Mouse (Mus musculus) liver, embryonic 11.5 days (tissue): ENCODE results near the gene Alg9. TPM values are rescaled to one million over a fixed set of nuclear protein-coding genes. Genes with fewer than 3 reads are reported as not detected.

ENCODE experiments used
- ATAC-seq: fragments of 200-750 bp; cut with Nextera tagmentation; replicated peaks from 2 replicates; pipeline ENCODE4 v1.8.0; 2017; ENCODE audit warnings: moderate number of reproducible peaks, mild to moderate bottlenecking, moderate TSS enrichment, moderate library complexity; ENCODE audit not compliant: low FRiP score
- DNase-seq: peaks from one replicate; pipeline ENCODE4 v3.0.0-alpha.2; 2017; ENCODE audit warnings: low spot score
- H3K27ac ChIP-seq: fragments of 300-500 bp; sonication (generic); 2 replicates; pipeline ENCODE4 v1.5.1; 2014; ENCODE audit warnings: mild to moderate bottlenecking, low read depth, low read length, control low read depth
- H3K27me3 ChIP-seq: fragments of 300-500 bp; sonication (generic); replicated peaks from 2 replicates; pipeline ENCODE4 v1.6.1; 2014; ENCODE audit warnings: low read length, mixed read lengths; ENCODE audit not compliant: control insufficient read depth, insufficient read depth
- H3K36me3 ChIP-seq: fragments of 300-500 bp; sonication (generic); 2 replicates; pipeline ENCODE4 v1.6.1; 2014; ENCODE audit warnings: mild to moderate bottlenecking, low read length, moderate library complexity, mixed read lengths; ENCODE audit not compliant: control insufficient read depth, insufficient read depth
- H3K4me1 ChIP-seq: fragments of 300-500 bp; sonication (generic); replicated peaks from 2 replicates; pipeline ENCODE4 v1.6.1; 2014; ENCODE audit warnings: low read length, mixed read lengths; ENCODE audit not compliant: control insufficient read depth, insufficient read depth
- H3K4me2 ChIP-seq: fragments of 300-500 bp; sonication (generic); 2 replicates; pipeline ENCODE4 v1.6.1; 2014; ENCODE audit warnings: mild to moderate bottlenecking, control low read depth, moderate library complexity
- H3K4me3 ChIP-seq: fragments of 300-500 bp; sonication (generic); 2 replicates; pipeline ENCODE4 v1.5.1; 2014; ENCODE audit warnings: low read depth, low read length, control low read depth
- H3K9ac ChIP-seq: fragments of 300-500 bp; sonication (generic); 2 replicates; pipeline ENCODE4 v1.6.1; 2014; ENCODE audit warnings: low read depth, low read length, control low read depth
- H3K9me3 ChIP-seq: fragments of 300-500 bp; sonication (generic); 2 replicates; pipeline ENCODE4 v1.6.1; 2016; ENCODE audit warnings: low read length, inconsistent platforms, mixed read lengths; ENCODE audit not compliant: control insufficient read depth
- WGBS: fragments of 180-500 bp; shearing (Covaris S2); extraction: QIAGEN DNeasy Blood & Tissue Kit; methylation state at CpG from one replicate; pipeline ENCODE4 v1.1.7; 2014; 5-methylcytosine and 5-hydroxymethylcytosine counted together
- polyA plus RNA-seq: library from polyadenylated mRNA; unstranded; fragments of >200 nt; fragmentation: Nextera tagmentation; extraction: Ambion mirVana; gene quantifications from 2 replicates; pipeline ENCODE4 v1.2.1, GENCODE M21; 2014

Alg9 gene
- polyA plus RNA-seq, 1 experiment from 2014 or later, result 33.0 TPM

DNA sequence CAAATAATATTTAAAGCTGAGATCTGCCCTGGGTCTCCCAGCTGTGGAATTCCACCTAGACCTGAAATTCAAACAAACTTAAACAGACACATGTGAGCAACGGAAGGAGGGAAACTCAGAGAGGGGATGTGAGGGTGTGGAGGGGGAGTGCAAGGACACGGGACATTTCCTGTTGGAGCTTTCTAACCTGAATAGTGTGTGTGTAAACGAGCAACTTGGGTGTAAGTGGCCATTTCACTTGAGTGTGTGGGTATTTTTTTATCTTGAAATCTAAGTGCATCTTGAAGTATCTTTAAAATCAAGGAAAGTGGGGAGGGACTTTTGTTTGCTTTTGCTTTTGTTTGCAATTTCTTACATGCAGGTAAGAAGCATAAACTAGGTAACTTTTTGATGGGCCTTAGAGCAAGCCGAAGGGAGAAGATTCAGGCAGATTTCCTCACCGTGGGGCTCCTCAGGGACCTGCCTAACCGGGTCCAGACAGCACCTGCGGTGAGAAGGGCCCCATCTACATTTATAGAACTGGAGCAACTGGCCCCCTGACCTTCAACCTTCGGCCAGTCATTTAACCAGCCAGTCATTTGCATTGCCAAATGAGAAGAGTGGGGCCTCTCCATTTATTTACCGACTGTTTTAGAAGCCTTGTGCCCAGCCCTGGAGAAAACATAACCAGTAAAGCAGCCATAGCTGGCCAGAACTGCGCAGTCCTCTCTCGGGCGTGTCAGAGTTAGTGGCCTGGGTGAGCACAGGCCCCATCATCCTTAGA is 73.0 kb downstream of the Alg9 start:
- no peak overlapping the region for H3K9ac ChIP-seq
- H3K4me1 ChIP-seq, result peaks cover 18% of the 10 kb centered on the region
- 68% methylated on average over 12 of the region's 12 CpGs for WGBS
- H3K4me3 ChIP-seq, result no peak overlapping the region
- H3K27me3 ChIP-seq, result no peaks in the 10 kb centered on the region
- DNase-seq (no peak), ATAC-seq (no peak)
- H3K9me3 ChIP-seq, result no peaks in the 10 kb centered on the region
- H3K27ac ChIP-seq, result no peak overlapping the region
- no peak overlapping the region for H3K4me2 ChIP-seq
- H3K36me3 ChIP-seq, result peaks cover 3% of the 10 kb centered on the region; the same call in 1 of the 2 replicates

DNA sequence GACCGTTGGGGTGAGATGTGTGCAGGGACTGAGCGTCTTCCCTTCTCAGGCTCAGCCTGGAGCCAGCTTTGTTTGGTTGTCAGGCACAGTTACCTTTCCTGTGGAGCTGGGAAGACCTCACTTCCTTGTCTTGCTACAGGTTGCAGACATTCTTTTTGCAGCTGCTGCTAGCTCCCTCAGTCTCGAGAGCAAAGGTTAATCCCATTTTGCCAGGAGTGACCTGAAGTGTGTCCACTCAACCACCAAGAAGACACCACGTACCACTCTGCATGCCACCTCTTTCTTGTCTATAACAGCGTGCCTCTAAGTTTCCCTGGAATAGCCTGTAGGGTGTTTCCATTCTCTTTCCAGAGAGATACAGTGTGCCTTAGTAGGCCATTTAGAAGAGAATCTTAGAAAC is 74.0 kb downstream of the Alg9 start:
- Histone ChIP-seq H3K27ac (no peak overlapping the region), H3K4me1 (peaks cover 25% of the 10 kb centered on the region), H3K4me2 (no peak overlapping the region), H3K27me3 (no peaks in the 10 kb centered on the region), H3K9ac (no peak overlapping the region), H3K4me3 (no peak overlapping the region), H3K9me3 (no peaks in the 10 kb centered on the region), H3K36me3 (peaks cover 2% of the 10 kb centered on the region; the same call in 1 of the 2 replicates)
- ATAC-seq, result no peak
- WGBS, result 65% methylated on average over 5 of the region's 5 CpGs
- no peak for DNase-seq

GRCm38 (mm10) chr9:50849249-50849648 is 74.4 kb downstream of the Alg9 start:
- WGBS, result 21% methylated on average over 8 of the region's 8 CpGs
- ATAC-seq (peak; percentile 62), DNase-seq (peak; percentile 79)
- no peak overlapping the region for H3K4me3 ChIP-seq
- no peaks in the 10 kb centered on the region for H3K9me3 ChIP-seq
- no peaks in the 10 kb centered on the region for H3K27me3 ChIP-seq
- H3K36me3 ChIP-seq, result no peaks in the 10 kb centered on the region
- H3K4me1 ChIP-seq, result peaks cover 29% of the 10 kb centered on the region
- no peak overlapping the region for H3K9ac ChIP-seq
- no peak overlapping the region for H3K27ac ChIP-seq
- H3K4me2 ChIP-seq, result no peak overlapping the region

GRCm38 (mm10) chr9:50849755-50850154 is 74.9 kb downstream of the Alg9 start:
- no peaks in the 10 kb centered on the region for H3K9me3 ChIP-seq
- DNase-seq (no peak), ATAC-seq (no peak)
- WGBS, result 69% methylated on average over 9 of the region's 9 CpGs
- no peak overlapping the region for H3K9ac ChIP-seq
- H3K4me1 ChIP-seq, result peaks cover 34% of the 10 kb centered on the region
- no peak overlapping the region for H3K4me2 ChIP-seq
- H3K36me3 ChIP-seq, result no peaks in the 10 kb centered on the region
- no peak overlapping the region for H3K4me3 ChIP-seq
- no peaks in the 10 kb centered on the region for H3K27me3 ChIP-seq
- no peak overlapping the region for H3K27ac ChIP-seq

GRCm38 (mm10) chr9:50850271-50850670 is 75.5 kb downstream of the Alg9 start:
- 42% methylated on average over 11 of the region's 11 CpGs for WGBS
- Histone ChIP-seq H3K27ac (no peak overlapping the region), H3K4me3 (no peak overlapping the region), H3K9me3 (no peaks in the 10 kb centered on the region), H3K36me3 (no peaks in the 10 kb centered on the region), H3K4me1 (peaks cover 38% of the 10 kb centered on the region), H3K27me3 (no peaks in the 10 kb centered on the region), H3K4me2 (peak overlapping the region; percentile 9; the same call in 1 of the 2 replicates), H3K9ac (no peak overlapping the region)
- DNase-seq (no peak), ATAC-seq (no peak)

GRCm38 (mm10) chr9:50850713-50851112 is 75.9 kb downstream of the Alg9 start:
- no peaks in the 10 kb centered on the region for H3K36me3 ChIP-seq
- no peak overlapping the region for H3K27ac ChIP-seq
- DNase-seq, result no peak
- 43% methylated on average over 8 of the region's 8 CpGs for WGBS
- H3K9me3 ChIP-seq, result no peaks in the 10 kb centered on the region
- no peak overlapping the region for H3K9ac ChIP-seq
- peak overlapping the region; percentile 9; the same call in 1 of the 2 replicates for H3K4me2 ChIP-seq
- H3K27me3 ChIP-seq, result no peaks in the 10 kb centered on the region
- peaks cover 42% of the 10 kb centered on the region for H3K4me1 ChIP-seq
- no peak overlapping the region for H3K4me3 ChIP-seq
- no peak for ATAC-seq

- no peak overlapping the region for H3K4me2 ChIP-seq
- H3K27me3 ChIP-seq, result no peaks in the 10 kb centered on the region
- H3K27ac ChIP-seq, result peak overlapping the region; percentile 19
- DNase-seq, result no peak
- H3K4me3 ChIP-seq, result no peak overlapping the region
- no peak overlapping the region for H3K9ac ChIP-seq
- no peaks in the 10 kb centered on the region for H3K36me3 ChIP-seq
- 72% methylated on average over 17 of the region's 17 CpGs for WGBS
- peaks cover 47% of the 10 kb centered on the region for H3K4me1 ChIP-seq
- H3K9me3 ChIP-seq, result no peaks in the 10 kb centered on the region
- no peak for ATAC-seq
Measured at GRCm38 (mm10) chr9:50852634-50853349, 78.0 kb downstream of the Alg9 start.

- H3K4me1 ChIP-seq, result peaks cover 40% of the 10 kb centered on the region
- peak overlapping the region; percentile 80 for H3K27ac ChIP-seq
- peak overlapping the region; percentile 60 for H3K4me2 ChIP-seq
- H3K27me3 ChIP-seq, result no peaks in the 10 kb centered on the region
- H3K9me3 ChIP-seq, result no peaks in the 10 kb centered on the region
- DNase-seq (no peak), ATAC-seq (peak; percentile 79)
- 40% methylated on average over 8 of the region's 8 CpGs for WGBS
- peak overlapping the region; percentile 55 for H3K9ac ChIP-seq
- peak overlapping the region; percentile 20; the same call in 1 of the 2 replicates for H3K4me3 ChIP-seq
- H3K36me3 ChIP-seq, result peaks cover under 1% of the 10 kb centered on the region; the same call in 1 of the 2 replicates
Measured at GRCm38 (mm10) chr9:50854376-50854775, 79.6 kb downstream of the Alg9 start.
